Mouse (Mus musculus) cortical plate, adult 2 months (tissue): ENCODE measurements around the gene Psen1. TPM values are rescaled to one million over a fixed set of nuclear protein-coding genes. Genes with fewer than 3 reads are reported as not detected.

ENCODE experiments used
- H3K27ac ChIP-seq: fragments of 200-500 bp; 2 replicates; pipeline ENCODE4 v1.5.1; 2012; ENCODE audit warnings: low read length, control low read depth, inconsistent platforms; ENCODE audit not compliant: insufficient read depth
- H3K4me1 ChIP-seq: fragments of 200-500 bp; 2 replicates; pipeline ENCODE4 v1.6.1; 2011; ENCODE audit warnings: low read length; ENCODE audit not compliant: control insufficient read depth, insufficient read depth
- H3K4me3 ChIP-seq: fragments of 200-500 bp; 2 replicates; pipeline ENCODE4 v1.5.1; 2011; ENCODE audit warnings: mild to moderate bottlenecking, low read length, control low read depth; ENCODE audit not compliant: insufficient read depth
- CTCF ChIP-seq: fragments of 200-500 bp; IDR thresholded peaks from 2 replicates; pipeline ENCODE4 v1.5.1; 2011; ENCODE audit warnings: mild to moderate bottlenecking, control low read depth, low read length; ENCODE audit not compliant: insufficient read depth; ENCODE audit errors: extremely low read depth
- POLR2A ChIP-seq: fragments of 200-500 bp; IDR thresholded peaks from 2 replicates; pipeline ENCODE4 v1.6.1; 2011; ENCODE audit warnings: mild to moderate bottlenecking, low read length, control low read depth; ENCODE audit not compliant: insufficient read depth; ENCODE audit errors: extremely low read depth
- polyA plus RNA-seq: library from polyadenylated mRNA; depleted of rRNA; stranded (reverse); fragments of >200 nt; gene quantifications from 2 replicates; pipeline ENCODE4 v1.2.3, GENCODE M21; 2012; rRNA removed

Psen1 gene
- polyA plus RNA-seq, 1 experiment = 37.7 TPM

DNA sequence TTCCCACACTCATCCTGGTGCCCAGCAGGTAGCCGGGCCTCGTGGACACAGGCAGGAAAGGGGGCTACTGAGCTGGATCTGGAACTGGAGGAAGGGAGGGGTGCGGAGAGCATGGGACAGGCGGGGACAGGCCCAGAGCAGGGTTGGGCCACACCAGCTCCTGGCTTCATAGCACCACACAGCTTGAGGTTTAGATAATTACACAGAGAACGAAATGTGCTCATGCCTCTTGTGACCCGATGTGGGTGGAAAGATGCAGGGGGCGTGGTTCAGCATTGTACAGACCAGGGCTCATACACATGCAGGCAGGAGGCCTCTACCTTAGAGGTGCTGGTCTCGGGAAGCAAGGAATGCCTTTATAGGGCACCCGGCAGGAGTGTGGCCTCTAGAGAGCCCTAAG lies 79.9 kb downstream of the Psen1 start:
- TF ChIP-seq CTCF (no peak), POLR2A (no peak)

DNA sequence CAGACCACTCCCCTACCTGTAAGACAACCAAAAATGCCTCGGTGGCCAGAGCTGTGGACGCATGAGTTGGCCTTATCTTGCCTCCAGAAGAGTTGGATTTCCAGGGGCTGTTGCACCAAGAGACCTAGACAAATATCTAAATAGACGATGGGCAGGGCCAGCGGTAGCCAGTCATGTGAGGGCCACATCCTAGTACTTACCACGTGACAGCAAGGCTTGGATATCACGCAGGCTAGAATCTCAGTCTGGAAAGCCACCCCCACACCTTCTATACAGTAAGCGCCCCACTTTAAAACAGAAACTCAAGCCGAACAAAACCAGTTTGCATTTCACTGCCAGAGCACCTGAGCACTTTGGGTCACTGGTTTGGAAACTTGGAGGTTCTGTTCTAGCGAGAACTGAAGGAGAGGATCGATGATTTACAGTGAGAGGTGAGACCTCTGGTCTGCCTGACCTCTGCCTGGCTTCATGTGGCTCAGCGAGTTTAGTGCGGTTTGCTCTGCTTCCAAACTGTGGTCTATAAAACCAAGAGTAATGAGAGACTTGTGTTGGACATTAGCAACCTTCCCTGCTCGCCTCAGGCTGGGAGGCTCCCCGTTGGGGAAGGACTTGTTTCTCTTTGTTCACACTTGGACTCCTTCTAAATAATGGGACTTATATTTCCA lies 80.4 kb downstream of the Psen1 start:
- no peak overlapping the region for H3K4me3 ChIP-seq
- TF ChIP-seq POLR2A = no peak
- no peak for TF ChIP-seq CTCF
- no peak overlapping the region for H3K27ac ChIP-seq
- no peaks in the 10 kb centered on the region for H3K4me1 ChIP-seq

More for the DNA sequence above, 79.9 kb downstream of the Psen1 start:
- H3K27ac ChIP-seq = no peak overlapping the region
- no peaks in the 10 kb centered on the region for H3K4me1 ChIP-seq
- no peak overlapping the region for H3K4me3 ChIP-seq

DNA sequence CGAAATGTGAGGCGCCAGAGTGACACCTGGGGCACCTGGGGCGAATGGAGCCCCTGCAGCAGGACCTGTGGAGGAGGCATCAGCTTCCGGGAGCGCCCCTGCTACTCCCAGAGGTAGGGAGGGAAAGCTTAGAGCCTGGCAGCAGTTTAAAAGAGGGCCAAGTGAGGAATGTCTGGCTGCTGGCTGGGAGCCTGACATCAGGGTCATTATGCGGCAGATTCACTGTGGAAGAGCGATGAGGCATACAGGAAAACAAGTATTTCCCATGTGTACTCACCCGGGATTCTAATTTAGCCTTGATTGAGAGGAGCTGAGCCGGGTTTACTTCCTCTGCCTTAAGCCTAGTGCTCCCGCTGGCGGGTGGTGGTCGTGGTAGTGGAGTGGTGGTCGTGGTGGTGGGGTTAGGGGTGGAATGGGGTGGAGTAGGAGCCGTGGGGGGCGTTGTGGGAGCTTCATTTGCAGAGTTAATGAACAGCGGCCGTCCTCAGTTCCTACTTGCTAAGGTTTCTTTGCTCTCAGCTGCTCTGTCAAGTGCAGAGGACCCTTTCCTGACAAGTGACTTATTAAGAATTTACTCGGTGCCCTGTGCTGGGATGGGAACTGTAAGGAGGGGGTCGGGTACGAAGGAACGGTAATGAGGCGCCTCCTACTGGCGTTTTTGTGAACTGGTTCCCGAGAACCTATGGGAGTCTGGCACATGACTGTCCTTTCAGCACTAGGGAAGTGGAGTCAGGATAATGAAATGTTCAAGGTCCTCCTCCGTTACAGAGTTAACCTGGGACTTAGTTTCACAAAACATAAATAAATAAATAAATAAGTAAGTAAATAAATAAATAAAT lies 82.7 kb downstream of the Psen1 start:
- Histone ChIP-seq H3K4me1 (no peaks in the 10 kb centered on the region), H3K4me3 (no peak overlapping the region), H3K27ac (no peak overlapping the region)
- TF ChIP-seq POLR2A (no peak), CTCF (peak; percentile 81)

- Histone ChIP-seq H3K4me1 (no peaks in the 10 kb centered on the region), H3K27ac (no peak overlapping the region), H3K4me3 (no peak overlapping the region)
- no peak for TF ChIP-seq CTCF
- no peak for TF ChIP-seq POLR2A
Measured at GRCm38 (mm10) chr12:83775621-83776020, 87.7 kb downstream of the Psen1 start.

DNA sequence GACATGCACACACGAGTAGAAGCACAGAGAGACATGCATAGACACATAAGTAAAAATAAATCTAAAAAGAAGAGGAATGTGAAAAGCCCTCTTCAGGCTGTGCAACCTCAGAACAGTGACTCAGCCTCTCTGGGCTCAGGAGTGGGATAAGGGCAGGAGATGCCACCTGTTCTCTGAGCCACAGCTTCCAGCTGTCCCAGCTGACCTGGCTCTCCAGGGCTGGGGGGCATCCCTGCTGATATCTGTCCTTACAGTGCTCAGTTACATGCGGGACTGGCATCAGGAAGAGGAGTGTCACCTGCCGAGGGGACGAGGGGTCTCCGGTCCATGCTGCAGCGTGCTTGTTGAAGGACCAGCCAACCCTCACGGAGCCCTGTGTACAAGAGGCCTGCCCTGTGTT lies 88.8 kb downstream of the Psen1 start:
- no peak overlapping the region for H3K27ac ChIP-seq
- no peaks in the 10 kb centered on the region for H3K4me1 ChIP-seq
- TF ChIP-seq CTCF = no peak
- no peak overlapping the region for H3K4me3 ChIP-seq

DNA sequence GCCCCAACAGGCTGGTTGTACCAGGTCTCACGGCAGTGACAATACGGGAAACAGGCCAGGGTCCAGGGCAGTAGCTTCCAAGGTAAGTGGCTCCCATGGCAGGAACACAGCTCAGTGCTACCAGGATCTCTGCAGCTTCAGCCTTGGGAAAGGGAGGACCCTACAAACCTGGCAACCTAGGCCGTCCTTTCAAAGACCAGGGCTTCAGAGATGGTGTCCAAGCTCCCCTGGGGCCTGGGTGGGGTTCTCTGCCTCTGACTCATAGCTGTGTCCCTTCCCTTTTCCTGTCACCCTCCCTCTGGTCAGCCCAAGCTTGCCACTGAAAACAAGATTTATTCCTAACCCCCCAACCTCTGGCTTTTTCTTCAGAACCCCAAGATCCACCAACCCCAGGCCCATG lies 92.2 kb downstream of the Psen1 start:
- Histone ChIP-seq H3K27ac (no peak overlapping the region), H3K4me3 (no peak overlapping the region)
- TF ChIP-seq POLR2A (no peak), CTCF (no peak)

DNA sequence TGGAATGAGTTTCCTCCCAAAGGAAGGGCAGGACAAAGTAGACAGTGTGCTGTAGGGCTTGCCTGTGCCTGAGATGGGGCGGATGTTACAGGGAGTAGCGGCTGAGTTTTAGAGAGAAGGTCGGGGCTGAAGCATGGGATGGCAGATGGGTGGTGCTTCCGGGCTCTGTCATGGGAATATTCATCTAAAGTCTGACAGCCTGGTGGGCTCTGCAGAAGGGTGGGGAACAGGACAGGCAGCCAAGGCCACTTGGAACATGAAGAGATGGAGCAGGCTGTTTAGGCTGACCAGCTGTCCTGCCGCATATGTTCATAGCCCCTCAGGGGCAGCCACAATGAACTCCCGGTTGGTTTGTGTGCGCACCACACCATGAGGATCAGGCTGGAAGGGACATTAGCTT lies 93.3 kb downstream of the Psen1 start:
- Histone ChIP-seq H3K4me1 (peaks cover 2% of the 10 kb centered on the region; the same call in 1 of the 2 replicates), H3K4me3 (no peak overlapping the region), H3K27ac (no peak overlapping the region)
- TF ChIP-seq CTCF (no peak), POLR2A (no peak)

More for the DNA sequence above, 92.2 kb downstream of the Psen1 start:
- peaks cover under 1% of the 10 kb centered on the region; the same call in 1 of the 2 replicates for H3K4me1 ChIP-seq

DNA sequence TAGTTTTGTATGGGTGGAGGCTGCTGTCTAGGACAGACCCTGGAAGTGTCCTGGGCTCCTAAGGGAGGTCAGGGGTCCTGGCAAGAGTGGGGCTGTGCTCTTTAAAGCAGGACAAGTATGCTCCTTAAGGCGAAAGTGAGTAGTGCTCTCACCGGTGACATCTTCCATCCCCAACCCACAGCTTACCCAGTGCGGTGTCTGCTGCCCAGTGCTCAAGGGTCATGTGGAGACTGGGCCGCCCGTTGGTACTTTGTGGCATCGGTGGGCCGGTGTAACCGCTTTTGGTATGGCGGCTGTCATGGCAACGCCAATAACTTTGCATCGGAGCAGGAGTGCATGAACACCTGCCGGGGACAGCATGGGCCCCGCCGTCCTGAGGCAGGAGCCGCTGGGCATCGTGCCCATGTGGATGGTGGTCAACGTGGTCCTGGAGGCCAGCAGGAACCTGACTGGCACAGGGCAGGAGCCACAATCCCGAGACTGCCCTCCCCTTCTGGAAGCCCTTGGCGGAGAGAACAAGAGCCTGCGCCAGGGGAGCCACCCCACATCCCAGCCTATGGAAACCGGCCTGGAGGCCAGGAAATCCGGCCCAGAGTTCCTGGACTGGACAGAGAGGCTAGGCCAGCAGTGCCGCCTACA lies 93.8 kb downstream of the Psen1 start:
- TF ChIP-seq POLR2A (no peak), CTCF (no peak)
- Histone ChIP-seq H3K27ac (no peak overlapping the region), H3K4me3 (no peak overlapping the region), H3K4me1 (peaks cover 2% of the 10 kb centered on the region; the same call in 1 of the 2 replicates)

- TF ChIP-seq CTCF (no peak), POLR2A (no peak)
- Histone ChIP-seq H3K27ac (no peak overlapping the region), H3K4me3 (no peak overlapping the region), H3K4me1 (peaks cover 2% of the 10 kb centered on the region; the same call in 1 of the 2 replicates)
Measured at GRCm38 (mm10) chr12:83782669-83783068, 94.7 kb downstream of the Psen1 start.

Other genes with a start within 250 kb of the Psen1 start
- gene Dpf3, start 200.4 kb upstream of the Psen1 start, polyA plus RNA-seq = 3.8 and 5.8 TPM in 2 replicates
- gene Dcaf4, start 167.7 kb upstream of the Psen1 start, polyA plus RNA-seq = 32.1 and 33.7 TPM in 2 replicates
- gene Zfyve1, start 90.9 kb upstream of the Psen1 start, polyA plus RNA-seq = 31.3 and 38.9 TPM in 2 replicates
- gene Rbm25, start 56.9 kb upstream of the Psen1 start, polyA plus RNA-seq = 130 and 157 TPM in 2 replicates
- gene Papln, start 75.5 kb downstream of the Psen1 start, polyA plus RNA-seq = 3.0 and 3.4 TPM in 2 replicates
- 69.6 and 74.6 TPM in 2 replicates for gene Numb, start 233.8 kb downstream of the Psen1 start, polyA plus RNA-seq